Mouse (Mus musculus) adipocyte (in vitro differentiated cells): ENCODE data around the gene Ushbp1.
A peak's percentile ranks its signal among the peaks of the same experiment; 100 is the strongest.
"Not testable (repeated sequence)": the region's sequence is repeated elsewhere in the genome, so short reads cannot be mapped to it uniquely, and the experiment has no call there.

Experiments used
- DNase-seq: peaks from one replicate; pipeline ENCODE4 v3.0.0-alpha.2; 2016; ENCODE audit warnings: low spot score

Ushbp1 gene

DNA sequence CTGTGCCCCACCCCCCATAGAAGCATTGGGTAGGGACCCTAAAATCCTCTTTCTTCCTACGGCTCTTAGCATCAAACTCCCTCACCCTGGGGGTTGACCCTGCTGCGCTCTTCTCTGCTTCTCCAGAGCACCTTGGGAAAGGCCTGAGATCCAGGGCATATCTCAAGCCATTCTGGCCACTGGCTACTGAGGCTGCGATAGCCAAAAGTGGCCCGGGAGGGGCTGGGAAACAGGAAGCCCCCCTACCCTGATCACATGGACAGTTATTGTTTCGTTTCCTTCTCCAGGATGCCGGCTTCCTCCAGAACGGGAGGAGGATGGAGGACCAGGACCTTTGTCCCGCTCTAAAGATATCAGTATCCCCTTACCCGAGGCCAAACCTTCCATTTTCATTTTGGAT is at the start of gene Ushbp1:
Ushbp1 (minus strand) TSS at position 174 of the 400 bp plus-strand sequence.
- DNase-seq, result no peak

DNA sequence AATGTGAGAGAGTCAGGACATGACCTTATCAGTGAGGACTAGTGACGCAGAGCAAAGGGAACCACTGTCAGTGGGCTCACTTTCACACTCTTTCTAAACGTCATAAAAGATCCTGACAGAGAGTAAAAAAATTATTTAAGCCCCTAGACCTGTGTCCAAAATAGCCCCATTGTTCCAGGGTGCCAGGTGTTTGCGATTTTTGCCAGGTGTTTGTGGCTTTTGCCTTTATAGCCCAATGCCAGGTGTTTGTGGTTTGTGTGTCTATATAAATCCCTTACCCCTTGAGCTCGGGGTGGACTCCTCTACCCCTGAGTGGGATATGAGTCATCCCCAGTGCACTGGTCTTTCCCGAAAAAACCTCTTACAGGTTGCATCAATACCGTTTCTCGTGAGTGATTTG is 49.5 kb upstream of the Ushbp1 start:
- no peak for DNase-seq

GRCm38 (mm10) chr8:71441404-71441803 is 45.8 kb upstream of the Ushbp1 start:
- DNase-seq, result peak; percentile 81

- DNase-seq, result no peak
These were observed 41.4 kb upstream of the Ushbp1 start for GRCm38 (mm10) chr8:71437041-71437440.

DNA sequence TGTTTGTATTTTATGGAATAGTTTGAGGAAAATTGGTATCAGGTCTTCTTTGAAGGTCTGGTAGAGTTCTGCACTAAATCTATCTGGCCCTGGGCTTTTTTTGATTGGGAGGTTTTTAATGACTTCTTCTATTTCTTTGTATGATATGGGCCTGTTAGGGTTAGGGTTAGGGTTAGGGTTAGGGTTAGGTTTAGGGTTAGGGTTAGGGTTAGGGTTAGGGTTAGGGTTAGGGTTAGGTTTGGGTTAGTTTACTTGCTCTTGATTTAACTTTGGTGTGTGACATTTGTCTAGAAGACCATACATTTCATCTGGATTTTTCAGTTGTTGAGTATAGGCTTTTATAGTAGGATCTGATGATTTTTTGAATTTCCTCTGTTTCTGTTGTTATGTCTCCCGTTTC is 37.3 kb upstream of the Ushbp1 start:
- not testable (repeated sequence) for DNase-seq

GRCm38 (mm10) chr8:71422121-71422520 is 26.5 kb upstream of the Ushbp1 start:
- DNase-seq, result peak; percentile 58

- no peak for DNase-seq
These were observed 16.1 kb upstream of the Ushbp1 start for GRCm38 (mm10) chr8:71411535-71412273.

DNA sequence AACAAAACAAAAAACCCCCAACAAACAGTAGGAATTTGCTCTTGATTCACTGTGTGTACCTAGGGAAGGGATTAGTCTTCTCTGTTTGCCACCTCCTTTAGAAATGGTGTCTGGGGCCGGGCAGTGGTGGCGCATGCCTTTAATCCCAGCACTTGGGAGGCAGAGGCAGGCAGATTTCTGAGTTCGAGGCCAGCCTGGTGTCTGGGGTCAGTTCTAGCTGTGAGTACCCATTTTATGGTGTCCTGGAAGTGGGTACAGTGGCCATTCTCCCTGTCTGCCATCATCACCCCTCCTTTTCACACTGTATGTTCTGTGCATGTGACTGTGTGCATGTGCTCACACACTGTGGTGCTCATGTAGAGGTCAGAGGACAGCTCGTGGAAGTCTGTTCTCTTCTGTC is 12.6 kb upstream of the Ushbp1 start:
- no peak for DNase-seq

DNA sequence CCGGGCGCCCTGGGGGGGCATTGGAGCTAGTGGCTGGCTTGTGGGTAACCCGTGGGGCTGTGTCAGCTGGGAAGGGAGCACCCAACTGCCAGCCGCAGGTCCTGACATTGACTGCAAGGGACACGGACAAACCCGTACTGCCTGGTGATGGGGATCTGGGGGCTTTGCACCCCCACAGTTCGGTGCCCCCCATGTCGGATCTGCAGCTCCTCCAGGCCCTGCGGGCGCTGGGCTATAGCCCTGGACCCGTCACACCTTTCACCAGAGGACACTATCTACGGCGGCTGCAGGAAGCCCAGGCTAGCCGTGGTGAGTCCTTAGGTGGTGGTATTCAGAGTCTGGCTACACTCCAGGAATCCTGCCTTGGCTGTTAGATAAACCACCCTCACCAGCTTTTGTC is 11.8 kb upstream of the Ushbp1 start:
- DNase-seq, result no peak

DNA sequence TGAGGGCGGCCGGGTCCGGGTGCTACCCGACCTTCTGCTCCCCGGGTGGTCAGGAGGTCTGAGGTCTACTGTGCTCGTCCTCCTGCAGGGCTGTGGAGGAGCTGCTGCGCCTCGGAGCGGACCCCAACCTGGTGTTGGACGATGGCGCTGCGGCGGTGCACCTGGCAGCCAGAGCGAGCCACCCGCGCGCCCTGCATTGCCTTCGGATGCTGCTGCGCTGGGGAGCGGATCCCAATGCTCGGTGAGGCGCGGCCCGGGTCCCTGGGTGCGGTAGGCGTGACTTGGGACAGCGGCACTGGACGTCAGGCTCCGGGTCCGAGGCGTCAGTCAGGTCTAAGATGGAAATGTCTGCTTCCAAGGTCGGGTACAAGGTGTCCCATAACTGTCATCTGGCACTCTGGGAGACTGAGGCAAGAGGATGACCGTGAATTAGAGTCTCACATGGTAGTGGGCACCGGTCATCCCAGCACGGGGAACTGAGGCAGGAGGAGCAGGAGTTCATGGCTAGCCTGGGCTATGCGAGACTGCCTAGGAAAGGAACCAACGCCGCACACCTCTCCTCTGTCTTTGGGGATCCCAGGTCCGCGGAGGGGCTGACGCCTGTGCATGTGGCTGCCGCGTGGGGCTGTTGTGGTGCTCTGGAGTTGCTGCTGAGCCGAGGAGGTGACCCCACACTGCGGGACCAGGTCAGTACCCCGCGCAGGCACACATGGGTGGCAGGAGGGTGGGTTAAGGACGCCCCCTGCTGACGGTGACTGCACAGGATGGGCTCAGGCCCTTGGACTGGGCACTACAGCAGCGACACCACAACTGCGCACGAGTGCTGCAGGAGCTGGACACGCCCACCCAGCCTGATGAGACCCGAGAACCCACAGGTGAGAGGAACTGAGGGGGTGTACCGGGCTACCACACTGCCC is 10.8 kb upstream of the Ushbp1 start:
- no peak for DNase-seq

DNA sequence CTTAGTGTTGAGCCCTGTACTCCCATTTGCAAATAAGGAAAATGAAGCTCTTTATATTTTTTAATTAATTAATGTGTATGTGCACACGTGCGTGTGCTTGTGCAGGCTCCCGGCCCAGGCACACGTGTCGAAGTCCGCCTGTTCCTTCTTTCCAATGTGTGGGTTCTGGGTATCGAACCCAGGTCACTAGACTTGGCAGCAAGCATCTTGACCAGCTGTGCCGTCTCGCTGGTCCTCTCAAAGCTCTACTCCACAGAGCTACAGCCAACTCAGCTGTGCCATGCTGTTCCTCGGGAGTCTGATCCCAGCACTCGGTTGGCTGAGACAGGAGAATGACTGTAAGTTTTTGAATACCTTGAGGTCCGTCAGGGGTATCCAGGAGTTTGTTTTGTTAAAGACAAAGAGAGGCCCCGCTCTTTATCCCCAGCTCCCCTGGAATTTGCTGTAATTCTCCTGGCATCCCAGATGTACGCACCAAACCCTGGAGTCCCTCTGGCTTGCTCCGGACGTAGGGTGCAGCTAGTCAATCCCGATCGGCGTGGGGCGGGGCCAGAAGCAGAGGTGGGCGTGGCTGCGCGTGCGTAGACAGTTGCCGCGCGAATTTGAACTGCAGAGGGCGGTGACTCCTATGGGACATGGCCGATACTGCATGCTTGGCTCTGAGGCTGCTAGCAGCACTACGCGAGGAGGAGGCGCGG is 9.9 kb upstream of the Ushbp1 start, which contains the start of gene Ankle1:
Ankle1 (plus strand) TSS at position 610 of the 698 bp plus-strand sequence.
- DNase-seq, result peak; percentile 92

GRCm38 (mm10) chr8:71404951-71405351 is 9.3 kb upstream of the Ushbp1 start:
- peak; percentile 47 for DNase-seq

DNA sequence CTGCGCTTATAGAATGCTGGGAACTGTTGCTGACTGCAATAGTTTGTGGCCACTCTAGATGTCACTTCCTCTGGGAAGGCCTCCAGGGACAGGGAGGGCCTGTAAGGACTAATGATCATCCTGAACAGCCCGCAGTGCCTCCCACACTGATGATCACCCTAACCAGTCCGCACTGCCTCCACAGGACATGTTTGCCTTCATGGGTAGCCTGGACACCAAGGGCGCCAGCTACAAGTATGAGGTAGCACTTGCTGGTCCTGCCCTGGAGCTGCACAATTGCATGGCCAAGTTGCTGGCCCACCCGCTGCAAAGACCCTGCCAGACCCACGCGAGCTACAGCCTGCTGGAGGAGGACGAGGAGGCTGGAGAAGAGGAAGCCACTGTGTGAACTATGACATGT is 8.4 kb upstream of the Ushbp1 start:
- DNase-seq, result no peak

DNA sequence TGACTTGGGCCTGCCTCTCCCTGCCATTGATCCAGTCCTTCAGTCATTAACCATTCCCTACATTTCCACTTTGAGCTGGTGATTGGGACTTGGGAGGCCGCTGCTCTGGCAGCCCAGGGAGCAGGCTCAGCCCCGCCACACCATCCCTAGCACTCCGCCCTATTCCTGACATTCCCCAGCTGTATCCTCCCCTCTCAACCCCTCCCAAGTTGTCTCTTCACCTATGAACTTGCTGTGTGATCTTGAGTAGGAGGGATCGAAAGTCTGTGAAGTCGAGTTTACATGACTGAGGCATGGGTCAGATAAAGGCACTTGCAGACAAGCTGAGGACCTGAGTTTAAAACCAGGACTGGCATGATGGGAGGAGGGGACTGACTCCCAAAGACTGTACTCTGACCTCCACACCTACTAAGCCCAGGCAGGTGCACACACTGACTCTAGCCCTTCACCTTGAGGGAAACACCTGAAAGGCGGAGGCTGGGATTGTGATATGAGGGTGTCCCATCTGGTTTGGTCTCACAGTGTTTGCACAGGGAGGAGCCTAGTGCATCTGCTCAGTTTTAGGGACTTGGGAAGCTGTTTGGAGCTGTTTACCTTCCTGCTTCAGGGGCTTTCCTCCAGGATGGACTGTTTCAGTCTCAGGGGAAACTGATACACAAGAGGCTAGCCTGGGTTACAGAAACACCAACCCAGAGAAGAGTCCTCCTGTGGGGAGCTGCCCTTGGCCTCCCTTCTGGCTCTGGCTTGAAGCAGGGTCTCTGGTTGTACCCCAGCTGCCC is 7.7 kb upstream of the Ushbp1 start:
- no peak for DNase-seq

GRCm38 (mm10) chr8:71402446-71402964 is 6.9 kb upstream of the Ushbp1 start:
- no peak for DNase-seq

DNA sequence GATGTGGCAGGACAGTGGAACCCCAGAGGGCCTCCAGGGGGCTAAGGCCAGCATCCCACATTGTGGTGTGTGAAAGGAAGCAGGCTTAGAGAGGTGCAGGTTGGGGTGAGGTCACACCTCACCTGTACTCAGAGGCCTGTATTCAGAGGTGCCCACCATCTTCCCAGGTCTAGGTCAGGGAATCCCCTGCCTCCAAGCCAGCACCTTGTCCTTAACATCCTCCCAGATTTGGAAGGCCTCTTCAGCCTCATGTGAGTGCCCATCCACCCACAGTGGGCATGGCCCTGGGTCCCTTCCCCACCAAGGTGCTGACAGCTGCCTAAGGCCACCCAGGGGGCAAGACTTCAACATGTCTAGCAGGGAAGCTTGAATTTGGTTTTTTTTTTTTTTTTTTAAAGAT is 5.9 kb upstream of the Ushbp1 start:
- DNase-seq, result no peak

GRCm38 (mm10) chr8:71400826-71401225 is 5.2 kb upstream of the Ushbp1 start:
- no peak for DNase-seq

DNA sequence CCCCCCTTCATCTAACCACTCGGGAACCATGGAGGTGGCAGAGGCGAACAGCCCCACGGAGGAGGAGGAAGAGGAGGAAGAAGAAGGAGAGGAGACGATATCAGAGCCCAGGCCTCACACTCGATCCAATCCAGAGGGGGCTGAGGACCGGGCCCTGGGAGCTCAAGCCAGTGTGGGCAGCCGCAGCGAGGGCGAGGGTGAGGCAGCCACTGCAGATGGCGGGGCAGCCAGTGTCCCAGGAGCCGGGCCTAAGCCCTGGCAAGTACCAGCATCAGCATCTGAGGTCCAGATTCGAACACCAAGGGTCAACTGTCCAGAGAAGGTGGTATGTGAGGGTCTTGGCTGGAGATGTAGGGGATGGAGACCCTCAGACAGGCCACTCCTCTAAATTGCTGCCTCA is 2.1 kb upstream of the Ushbp1 start:
- no peak for DNase-seq

DNA sequence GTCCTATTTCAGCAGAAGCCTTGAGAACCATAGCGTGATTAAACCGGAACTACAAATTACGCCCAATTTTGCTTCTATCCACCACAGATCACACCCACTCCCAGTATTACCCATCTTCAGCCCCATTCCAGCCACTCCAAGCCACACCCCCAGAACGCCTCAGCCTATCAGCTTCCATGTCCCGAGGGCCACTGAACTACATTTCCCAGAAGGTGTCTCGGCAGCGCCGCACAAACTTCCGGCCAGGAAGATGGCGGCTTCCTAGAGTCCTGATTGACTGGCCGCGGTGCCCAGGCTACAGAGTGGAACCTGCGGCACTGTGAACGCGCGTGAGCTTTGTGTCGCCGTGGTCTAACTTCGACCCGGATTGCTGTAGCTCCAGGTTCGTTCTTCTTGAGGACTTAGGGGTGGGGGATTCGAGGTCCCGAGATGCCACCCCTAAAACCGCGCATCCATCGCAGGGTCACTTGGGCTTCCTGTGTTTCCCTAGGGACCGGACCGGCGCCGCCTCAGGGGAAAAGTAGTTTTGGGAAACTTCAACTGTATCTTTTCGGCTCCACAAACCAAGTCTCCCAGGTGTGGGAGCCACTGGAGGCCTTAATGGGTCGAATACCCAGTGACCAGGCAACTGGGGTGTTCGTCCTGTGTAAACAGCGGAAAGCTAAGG is 1.2 kb upstream of the Ushbp1 start, which contains the start of gene Babam1:
Babam1 (plus strand) TSS at position 223 of the 667 bp plus-strand sequence.
- peak; percentile 98 for DNase-seq

DNA sequence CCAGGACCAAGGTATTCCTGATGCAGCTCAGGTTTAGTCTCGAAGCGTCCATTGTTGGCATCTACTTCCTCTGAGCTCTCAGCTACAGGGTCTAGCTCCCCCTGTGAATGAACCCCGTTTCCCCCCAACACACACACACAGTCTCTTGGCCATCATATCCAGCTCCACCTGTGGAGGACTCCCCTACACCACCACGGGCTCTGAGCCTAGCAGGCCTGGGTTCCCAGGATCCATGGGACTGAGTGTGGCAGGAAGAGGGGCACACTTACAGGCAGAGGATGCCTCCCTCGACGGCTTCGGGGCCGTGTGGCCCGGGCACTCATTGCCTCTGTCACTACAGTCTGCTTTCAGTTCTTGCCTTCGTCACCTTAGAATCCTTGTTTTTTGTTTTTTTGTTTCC is 531 bp downstream of the Ushbp1 start:
- no peak for DNase-seq

DNA sequence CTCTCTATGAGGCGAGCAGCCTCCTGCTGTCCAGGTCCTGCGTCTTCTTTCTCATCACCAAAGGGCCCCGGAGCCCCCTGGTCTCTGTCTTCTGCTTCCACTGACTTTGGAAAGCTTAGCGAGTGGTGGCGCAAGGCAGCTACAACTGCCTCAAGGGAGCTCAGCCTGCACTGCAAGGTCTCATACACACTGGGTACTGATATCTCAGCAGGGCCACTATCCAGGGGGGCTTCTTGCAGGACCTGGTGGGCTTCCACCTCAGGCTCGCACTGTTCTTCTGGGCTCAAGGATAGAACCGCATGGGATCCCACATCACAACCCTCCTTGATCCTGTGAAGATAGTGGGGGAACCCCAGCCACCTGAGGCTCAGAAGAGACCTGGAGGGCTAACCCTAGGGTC is 1.1 kb downstream of the Ushbp1 start:
- no peak for DNase-seq
